Mouse (Mus musculus): Measurements from ENCODE around the gene Enpp5. TPM values are rescaled to one million over a fixed set of nuclear protein-coding genes. Genes with fewer than 3 reads are reported as not detected.
A peak's percentile ranks its signal among the peaks of the same experiment; 100 is the strongest.

Enpp5 gene
- polyA plus RNA-seq (2015; fragmentation: Nextera tagmentation; extraction: Ambion mirVana): 16.0 and 20.5 TPM in 2 replicates

DNA sequence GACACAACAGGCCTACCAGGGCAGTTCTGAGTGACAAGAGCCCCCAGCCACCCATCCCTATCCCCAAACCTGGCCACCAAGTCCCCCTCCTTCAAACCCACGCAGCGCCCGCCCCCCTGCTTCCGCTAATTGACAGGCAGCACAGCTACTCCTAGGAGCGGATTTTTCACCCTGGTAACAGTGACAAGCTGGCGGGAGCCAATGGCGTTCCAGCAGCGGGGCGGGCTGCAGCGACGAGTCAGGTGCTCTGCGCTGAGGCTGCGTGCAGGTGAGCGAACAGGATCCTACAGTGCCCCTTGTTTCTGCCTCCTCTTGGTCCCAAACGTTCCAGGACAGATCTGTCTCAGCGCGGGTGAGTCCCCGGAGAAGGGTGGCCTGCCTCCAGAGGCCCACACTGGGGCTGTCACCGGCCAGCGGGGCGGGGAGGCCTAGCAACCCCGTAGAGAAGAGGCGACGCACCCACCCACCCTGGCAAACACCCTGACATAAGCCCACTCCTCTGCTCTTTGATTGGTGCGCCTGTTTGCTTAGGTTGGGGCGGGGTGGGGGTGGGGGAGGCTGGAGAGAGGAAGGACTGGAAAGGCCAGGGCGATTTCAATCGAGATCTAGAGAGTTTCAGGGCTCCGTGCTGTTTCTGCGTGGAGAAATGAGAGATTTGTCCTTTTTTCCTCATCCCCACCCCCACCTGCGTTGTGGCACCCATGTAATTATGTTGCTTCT, at the start of gene Enpp5:
Gene Enpp5 (plus strand): TSS at position 183 of the 720 bp plus-strand sequence.
- H3K9me3 ChIP-seq (replicated peaks): no peaks in the 10 kb centered on the region
- H3K9ac ChIP-seq: peak within 1 kb of the TSS; percentile 62
- peak within 1 kb of the TSS; percentile 64 for H3K4me3 ChIP-seq
- H3K4me1 ChIP-seq (replicated peaks): peaks cover 9% of the 10 kb centered on the region
- no peaks in the 10 kb centered on the region for H3K36me3 ChIP-seq
- peak within 1 kb of the TSS; percentile 63; the same call in 1 of the 2 replicates for H3K27ac ChIP-seq
- peak; percentile 86 for ATAC-seq (replicated peaks; ENCODE audit: insufficient number of reproducible peaks, insufficient read depth, low FRiP score, low read depth)
- no peaks in the 10 kb centered on the region for H3K27me3 ChIP-seq
- H3K4me2 ChIP-seq: peak within 1 kb of the TSS; percentile 93
- WGBS: 2% methylated on average over 31 of the region's 31 CpGs

- Histone ChIP-seq H3K4me2 (no peak overlapping the region), H3K4me3 (no peak overlapping the region), H3K4me1 (replicated peaks) (peaks cover 40% of the 10 kb centered on the region), H3K27ac (no peak overlapping the region), H3K36me3 (no peaks in the 10 kb centered on the region), H3K9me3 (replicated peaks) (no peaks in the 10 kb centered on the region), H3K27me3 (no peaks in the 10 kb centered on the region), H3K9ac (no peak overlapping the region)
- no peak for ATAC-seq (replicated peaks; ENCODE audit: insufficient number of reproducible peaks, insufficient read depth, low FRiP score, low read depth)
- 50% methylated on average over 5 of the region's 5 CpGs for WGBS
Measured at GRCm38 (mm10) chr17:44029616-44030015, 49.0 kb upstream of the Enpp5 start.

DNA sequence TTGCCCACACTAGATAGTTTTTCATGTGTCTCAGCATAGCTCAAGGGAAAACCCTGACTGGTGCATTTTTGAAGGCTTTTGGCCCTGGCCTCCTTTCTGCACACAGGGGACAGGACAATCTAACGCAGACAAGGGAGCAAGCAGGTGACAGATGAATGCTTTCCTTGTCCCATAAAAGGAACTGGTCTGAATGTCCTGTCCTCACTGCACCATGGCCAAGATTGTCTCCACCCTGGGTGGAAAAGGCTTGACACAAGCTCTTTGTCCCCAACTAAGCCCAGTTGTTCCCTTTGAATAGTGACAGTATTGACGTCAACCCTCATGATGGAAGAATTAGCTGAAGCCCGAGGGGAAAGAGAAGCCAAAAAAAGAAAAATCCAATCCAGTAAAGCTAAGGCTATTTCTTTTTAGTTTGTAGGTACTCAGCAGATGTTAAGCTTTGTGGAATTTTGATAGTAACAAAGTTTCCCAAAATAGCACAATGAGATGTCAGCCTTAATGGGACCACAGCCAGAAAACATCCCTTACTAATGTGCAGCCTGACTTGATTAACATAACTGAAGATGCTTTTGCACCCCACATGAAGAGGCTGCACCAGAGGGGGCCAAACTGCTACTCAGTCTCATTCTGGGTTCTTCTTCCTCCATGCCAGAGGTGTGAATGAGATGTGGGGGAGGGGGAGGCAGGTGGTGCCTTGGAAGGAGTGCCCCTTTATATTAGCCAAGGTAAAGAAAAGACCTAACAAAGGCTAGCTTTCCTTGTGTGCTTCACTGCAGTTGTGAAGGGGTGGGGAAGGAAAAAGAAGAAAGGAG, 47.6 kb upstream of the Enpp5 start:
- Histone ChIP-seq H3K9me3 (replicated peaks) (no peaks in the 10 kb centered on the region), H3K9ac (no peak overlapping the region), H3K4me3 (no peak overlapping the region), H3K27ac (peak overlapping the region; percentile 70), H3K4me2 (no peak overlapping the region), H3K27me3 (no peaks in the 10 kb centered on the region), H3K36me3 (no peaks in the 10 kb centered on the region), H3K4me1 (replicated peaks) (peaks cover 35% of the 10 kb centered on the region)
- ATAC-seq (replicated peaks; ENCODE audit: insufficient number of reproducible peaks, insufficient read depth, low FRiP score, low read depth): no peak
- WGBS: 35% methylated on average over 3 of the region's 3 CpGs

DNA sequence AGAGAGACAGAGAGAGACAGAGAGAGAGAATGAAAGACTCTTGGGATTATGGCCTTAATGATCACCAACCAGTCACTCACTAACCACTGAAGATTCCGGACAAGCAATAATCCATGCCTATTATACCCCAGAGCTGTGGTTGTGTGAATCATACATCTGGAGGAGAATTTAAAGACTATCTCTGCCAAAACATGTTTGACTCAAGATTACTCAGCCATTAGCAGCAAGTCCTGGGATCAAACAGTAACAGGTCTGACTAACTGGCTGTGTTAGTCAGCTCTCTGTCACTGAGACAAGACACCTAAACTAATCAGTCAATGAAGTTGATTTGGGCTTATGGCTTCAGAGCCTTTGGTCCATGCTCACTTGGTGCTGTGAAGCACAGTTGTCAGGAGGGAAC, 43.6 kb upstream of the Enpp5 start:
- H3K27me3 ChIP-seq: no peaks in the 10 kb centered on the region
- 97% methylated on average over 1 of the region's 1 CpGs for WGBS
- no peaks in the 10 kb centered on the region for H3K9me3 ChIP-seq (replicated peaks)
- H3K9ac ChIP-seq: no peak overlapping the region
- H3K4me1 ChIP-seq (replicated peaks): peaks cover 16% of the 10 kb centered on the region
- H3K36me3 ChIP-seq: no peaks in the 10 kb centered on the region
- no peak overlapping the region for H3K27ac ChIP-seq
- ATAC-seq (replicated peaks; ENCODE audit: insufficient number of reproducible peaks, insufficient read depth, low FRiP score, low read depth): no peak
- no peak overlapping the region for H3K4me3 ChIP-seq
- H3K4me2 ChIP-seq: no peak overlapping the region

DNA sequence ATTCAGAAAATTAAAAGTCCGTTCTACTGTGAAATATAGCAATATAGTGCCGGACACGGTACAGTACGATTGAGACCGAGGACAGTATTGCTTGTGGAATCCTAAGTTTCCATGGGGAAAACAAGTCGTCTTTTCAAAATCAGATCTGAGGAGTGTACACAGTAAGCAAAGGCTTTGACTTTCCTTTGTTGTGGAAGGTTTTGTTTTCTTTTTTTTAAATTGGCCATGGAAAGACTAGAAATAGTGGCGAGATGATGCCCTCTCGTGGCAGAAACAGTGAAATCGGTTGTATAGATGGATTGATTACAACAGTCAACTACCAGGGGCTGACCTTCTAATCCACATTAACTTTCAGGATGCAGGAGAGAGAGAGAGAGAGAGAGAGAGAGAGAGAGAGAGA, 40.0 kb upstream of the Enpp5 start:
- H3K27ac ChIP-seq: no peak overlapping the region
- ATAC-seq (replicated peaks; ENCODE audit: insufficient number of reproducible peaks, insufficient read depth, low FRiP score, low read depth): no peak
- no peak overlapping the region for H3K4me2 ChIP-seq
- H3K4me1 ChIP-seq (replicated peaks): no peaks in the 10 kb centered on the region
- no peak overlapping the region for H3K9ac ChIP-seq
- no peaks in the 10 kb centered on the region for H3K9me3 ChIP-seq (replicated peaks)
- 59% methylated on average over 9 of the region's 9 CpGs for WGBS
- no peaks in the 10 kb centered on the region for H3K27me3 ChIP-seq
- H3K36me3 ChIP-seq: no peaks in the 10 kb centered on the region; the same call in 1 of the 2 replicates
- no peak overlapping the region for H3K4me3 ChIP-seq

DNA sequence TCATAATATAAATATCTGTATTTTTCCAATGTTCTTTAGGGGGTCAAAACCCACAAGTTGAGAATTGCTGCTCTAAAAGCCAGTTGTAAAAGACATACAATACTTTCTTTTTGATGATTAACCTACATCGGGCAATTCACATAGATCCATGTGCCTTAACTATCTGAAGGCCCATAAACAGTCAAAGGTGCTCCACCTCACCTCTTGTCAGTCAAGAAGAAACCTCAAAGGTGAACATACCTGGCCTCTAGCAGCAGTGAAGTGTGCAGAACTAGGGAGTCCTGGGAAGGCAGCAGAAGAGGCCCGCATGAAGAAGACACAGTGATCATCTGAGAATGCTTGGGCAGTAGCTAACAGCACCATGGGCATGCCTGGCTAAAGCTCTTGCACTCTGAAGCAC, 38.2 kb upstream of the Enpp5 start:
- Histone ChIP-seq H3K36me3 (no peaks in the 10 kb centered on the region; the same call in 1 of the 2 replicates), H3K4me2 (no peak overlapping the region), H3K9ac (no peak overlapping the region), H3K4me1 (replicated peaks) (no peaks in the 10 kb centered on the region), H3K27ac (no peak overlapping the region), H3K9me3 (replicated peaks) (no peaks in the 10 kb centered on the region), H3K4me3 (no peak overlapping the region), H3K27me3 (no peaks in the 10 kb centered on the region)
- WGBS: 95% methylated on average over 2 of the region's 2 CpGs
- no peak for ATAC-seq (replicated peaks; ENCODE audit: insufficient number of reproducible peaks, insufficient read depth, low FRiP score, low read depth)

GRCm38 (mm10) chr17:44042301-44042700, 36.3 kb upstream of the Enpp5 start:
- H3K9me3 ChIP-seq (replicated peaks): no peaks in the 10 kb centered on the region
- no peak overlapping the region for H3K4me3 ChIP-seq
- H3K4me1 ChIP-seq (replicated peaks): no peaks in the 10 kb centered on the region
- no peak overlapping the region for H3K27ac ChIP-seq
- H3K9ac ChIP-seq: no peak overlapping the region
- no peaks in the 10 kb centered on the region for H3K27me3 ChIP-seq
- no peak overlapping the region for H3K4me2 ChIP-seq
- H3K36me3 ChIP-seq: no peaks in the 10 kb centered on the region; the same call in 1 of the 2 replicates
- 70% methylated on average over 2 of the region's 2 CpGs for WGBS
- ATAC-seq (replicated peaks; ENCODE audit: insufficient number of reproducible peaks, insufficient read depth, low FRiP score, low read depth): no peak

DNA sequence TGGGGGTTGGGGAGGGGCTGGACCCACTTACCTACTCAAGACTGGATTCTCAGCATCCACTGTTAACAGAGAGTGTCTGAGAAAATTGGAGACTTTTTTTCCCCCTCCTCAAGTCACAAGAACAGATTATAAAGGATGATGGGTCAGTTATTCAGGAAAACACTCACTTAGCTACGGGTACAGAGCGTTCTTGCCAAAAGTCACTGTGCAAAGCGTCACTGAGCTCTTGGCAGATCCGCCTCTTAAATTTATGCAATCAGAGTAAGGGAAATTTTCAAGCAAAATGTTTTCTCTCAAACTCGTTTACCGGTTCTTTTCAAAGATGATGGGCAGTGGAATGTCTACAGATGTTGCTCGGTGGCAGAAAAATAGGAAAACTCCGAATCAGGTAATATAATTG, 35.8 kb upstream of the Enpp5 start:
- WGBS: 79% methylated on average over 8 of the region's 8 CpGs
- Histone ChIP-seq H3K36me3 (no peaks in the 10 kb centered on the region; the same call in 1 of the 2 replicates), H3K9me3 (replicated peaks) (no peaks in the 10 kb centered on the region), H3K9ac (no peak overlapping the region), H3K4me3 (no peak overlapping the region), H3K4me1 (replicated peaks) (no peaks in the 10 kb centered on the region), H3K4me2 (no peak overlapping the region), H3K27ac (no peak overlapping the region), H3K27me3 (no peaks in the 10 kb centered on the region)
- no peak for ATAC-seq (replicated peaks; ENCODE audit: insufficient number of reproducible peaks, insufficient read depth, low FRiP score, low read depth)

DNA sequence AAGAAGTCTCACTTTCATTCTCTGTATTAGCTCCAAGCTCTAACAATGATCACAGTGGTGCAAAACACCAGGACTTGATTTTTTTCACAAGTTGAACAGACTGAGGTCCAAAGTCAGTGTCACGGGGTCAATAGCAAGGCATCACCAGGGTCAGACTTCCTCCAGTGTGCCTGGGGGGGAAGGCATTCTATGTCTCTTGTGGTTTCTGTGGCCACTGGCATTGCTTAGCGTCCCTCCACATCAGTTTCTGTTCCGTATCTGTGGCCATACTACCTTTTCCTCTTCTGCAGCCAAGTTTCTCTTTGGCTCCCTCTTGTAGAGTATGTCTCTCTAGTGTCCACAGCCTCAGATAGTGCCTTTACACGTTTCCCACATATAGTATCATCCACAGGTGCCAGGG, 25.2 kb upstream of the Enpp5 start:
- H3K4me2 ChIP-seq: no peak overlapping the region
- no peaks in the 10 kb centered on the region for H3K9me3 ChIP-seq (replicated peaks)
- H3K4me1 ChIP-seq (replicated peaks): no peaks in the 10 kb centered on the region
- H3K36me3 ChIP-seq: no peaks in the 10 kb centered on the region
- H3K9ac ChIP-seq: no peak overlapping the region
- 71% methylated on average over 4 of the region's 4 CpGs for WGBS
- ATAC-seq (replicated peaks; ENCODE audit: insufficient number of reproducible peaks, insufficient read depth, low FRiP score, low read depth): no peak
- no peak overlapping the region for H3K4me3 ChIP-seq
- no peaks in the 10 kb centered on the region for H3K27me3 ChIP-seq
- H3K27ac ChIP-seq: no peak overlapping the region

DNA sequence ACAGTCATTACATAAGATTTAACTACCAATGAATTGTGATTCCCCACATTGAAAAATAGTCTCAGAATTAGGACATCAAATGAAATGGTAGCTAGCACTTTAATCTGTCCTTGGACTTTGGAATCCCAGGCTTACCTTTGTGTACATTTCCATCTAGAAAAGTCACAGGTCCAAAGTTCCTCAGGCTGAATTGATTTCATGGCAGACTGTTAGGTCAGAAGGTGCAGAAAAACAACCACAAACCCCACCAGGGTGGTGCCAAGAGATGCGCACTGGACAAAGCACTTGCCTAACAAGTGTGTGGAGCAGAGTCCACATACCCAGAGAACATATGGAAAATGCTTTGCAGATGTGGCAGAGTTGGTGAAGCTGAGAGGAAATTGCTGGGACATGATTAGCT, 21.5 kb upstream of the Enpp5 start:
- Histone ChIP-seq H3K36me3 (no peaks in the 10 kb centered on the region), H3K27ac (no peak overlapping the region), H3K9ac (no peak overlapping the region), H3K4me3 (no peak overlapping the region), H3K27me3 (no peaks in the 10 kb centered on the region), H3K4me1 (replicated peaks) (no peaks in the 10 kb centered on the region), H3K9me3 (replicated peaks) (no peaks in the 10 kb centered on the region), H3K4me2 (no peak overlapping the region)
- no peak for ATAC-seq (replicated peaks; ENCODE audit: insufficient number of reproducible peaks, insufficient read depth, low FRiP score, low read depth)
- WGBS: 89% methylated on average over 1 of the region's 1 CpGs

- ATAC-seq (replicated peaks; ENCODE audit: insufficient number of reproducible peaks, insufficient read depth, low FRiP score, low read depth): no peak
Measured at GRCm38 (mm10) chr17:44058145-44058544, 20.5 kb upstream of the Enpp5 start.

More at GRCm38 (mm10) chr17:44058145-44058544, 20.5 kb upstream of the Enpp5 start:
- no peaks in the 10 kb centered on the region for H3K27me3 ChIP-seq
- H3K9me3 ChIP-seq (replicated peaks): no peaks in the 10 kb centered on the region
- no peak overlapping the region for H3K9ac ChIP-seq
- H3K36me3 ChIP-seq: no peaks in the 10 kb centered on the region
- H3K27ac ChIP-seq: no peak overlapping the region
- no peak overlapping the region for H3K4me2 ChIP-seq
- no peaks in the 10 kb centered on the region for H3K4me1 ChIP-seq (replicated peaks)
- H3K4me3 ChIP-seq: no peak overlapping the region

Measured in heart, embryonic 15.5 days (tissue).